Mouse (Mus musculus) MEL (cell line): ENCODE data around the gene Egfl8. TPM values are rescaled to one million over a fixed set of nuclear protein-coding genes. Genes with fewer than 3 reads are reported as not detected.

Experiments used
- DNase-seq: peaks from one replicate; pipeline ENCODE4 v3.0.0; 2011; ENCODE audit warnings: low read depth, low spot score
- H3K27ac ChIP-seq: 2 replicates; pipeline ENCODE4 v1.5.1; 2012; ENCODE audit warnings: low read depth, mild to moderate bottlenecking, control low read depth, low read length, moderate library complexity; ENCODE audit not compliant: control insufficient read depth
- H3K27me3 ChIP-seq, 2 experiments: fragments of 150-350 bp in 1 of 2; sonication (generic) in 1 of 2; 2 replicates each; pipeline ENCODE4 v1.6.1; 2012; ENCODE audit warnings: low read length in 2 of 2, mild to moderate bottlenecking in 2 of 2, improper control_type of control experiment in 1 of 2, moderate library complexity in 1 of 2; ENCODE audit not compliant: insufficient read depth in 2 of 2, control insufficient read depth in 1 of 2
- H3K36me3 ChIP-seq, 2 experiments: 2 replicates each; pipeline ENCODE4 v1.6.1; 2012 to 2014; ENCODE audit warnings: low read length in 2 of 2, improper control_type of control experiment in 1 of 2, inconsistent platforms in 1 of 2, mild to moderate bottlenecking in 1 of 2; ENCODE audit not compliant: insufficient read depth in 2 of 2, control insufficient read depth in 1 of 2
- H3K4me1 ChIP-seq, 2 experiments: fragments of 150-350 bp in 1 of 2; sonication (generic) in 1 of 2; 2 replicates each; pipeline ENCODE4 v1.6.1; 2012; ENCODE audit warnings: low read length in 2 of 2, improper control_type of control experiment in 1 of 2, mild to moderate bottlenecking in 1 of 2; ENCODE audit not compliant: insufficient read depth in 2 of 2, control insufficient read depth in 1 of 2
- H3K4me3 ChIP-seq, 2 experiments: fragments of 150-350 bp in 1 of 2; sonication (generic) in 1 of 2; 2 replicates each; pipeline ENCODE4 v1.5.1; 2012; ENCODE audit warnings: low read depth in 2 of 2, low read length in 2 of 2, mild to moderate bottlenecking in 2 of 2, moderate library complexity in 2 of 2, control low read depth in 1 of 2, improper control_type of control experiment in 1 of 2; ENCODE audit not compliant: control insufficient read depth in 1 of 2, insufficient read depth in 1 of 2
- H3K79me2 ChIP-seq: 2 replicates; pipeline ENCODE4 v1.6.1; 2012; ENCODE audit warnings: mild to moderate bottlenecking, low read length, moderate library complexity; ENCODE audit not compliant: control insufficient read depth, poor library complexity, insufficient read depth
- H3K9ac ChIP-seq: 2 replicates; pipeline ENCODE4 v1.6.1; 2012; ENCODE audit warnings: low read depth, mild to moderate bottlenecking, control low read depth, low read length, moderate library complexity; ENCODE audit not compliant: control insufficient read depth, poor library complexity, severe bottlenecking
- H3K9me3 ChIP-seq: fragments of 150-350 bp; sonication (generic); replicated peaks from 2 replicates; pipeline ENCODE4 v1.6.1; 2012; ENCODE audit warnings: mild to moderate bottlenecking, low read length, improper control_type of control experiment, moderate library complexity; ENCODE audit not compliant: insufficient read depth
- BHLHE40 ChIP-seq: IDR thresholded peaks from 2 replicates; pipeline ENCODE4 v1.6.1; 2012; ENCODE audit warnings: low read depth, mild to moderate bottlenecking, inconsistent platforms, low read length, improper control_type of control experiment, borderline replicate concordance
- CHD1 ChIP-seq: IDR thresholded peaks from 2 replicates; pipeline ENCODE4 v1.6.1; 2012; ENCODE audit warnings: low read depth, mild to moderate bottlenecking, inconsistent platforms, low read length, improper control_type of control experiment
- CHD2 ChIP-seq: IDR thresholded peaks from 2 replicates; pipeline ENCODE4 v1.6.1; 2011; ENCODE audit warnings: low read length, improper control_type of control experiment
- ELF1 ChIP-seq: IDR thresholded peaks from 2 replicates; pipeline ENCODE4 v1.6.1; 2014; ENCODE audit warnings: low read depth, mild to moderate bottlenecking, inconsistent platforms, low read length, improper control_type of control experiment, moderate library complexity
- GATA1 ChIP-seq: IDR thresholded peaks from 2 replicates; pipeline ENCODE4 v1.6.1; 2011; ENCODE audit warnings: low read depth, low read length, improper control_type of control experiment
- HCFC1 ChIP-seq: IDR thresholded peaks from 2 replicates; pipeline ENCODE4 v1.6.1; 2012; ENCODE audit warnings: low read depth, mild to moderate bottlenecking, inconsistent platforms, low read length, improper control_type of control experiment, moderate library complexity
- JUND ChIP-seq: IDR thresholded peaks from 2 replicates; pipeline ENCODE4 v1.6.1; 2011; ENCODE audit warnings: low read depth, mild to moderate bottlenecking, improper control_type of control experiment, low read length
- KAT2A ChIP-seq: conservative IDR thresholded peaks from 2 replicates; pipeline ENCODE4 v1.6.1; 2012; ENCODE audit warnings: low read depth, low read length, improper control_type of control experiment, inconsistent platforms
- MAFK ChIP-seq: IDR thresholded peaks from 2 replicates; pipeline ENCODE4 v1.6.1; 2011; ENCODE audit warnings: low read depth, mild to moderate bottlenecking, low read length, improper control_type of control experiment, borderline replicate concordance
- MAX ChIP-seq: IDR thresholded peaks from 2 replicates; pipeline ENCODE4 v1.6.1; 2011; ENCODE audit warnings: low read length, improper control_type of control experiment
- MAZ ChIP-seq: IDR thresholded peaks from 2 replicates; pipeline ENCODE4 v1.6.1; 2012; ENCODE audit warnings: low read depth, mild to moderate bottlenecking, inconsistent platforms, low read length, improper control_type of control experiment
- MYB ChIP-seq: IDR thresholded peaks from 2 replicates; pipeline ENCODE4 v1.6.1; 2011; ENCODE audit warnings: mild to moderate bottlenecking, low read depth, low read length, improper control_type of control experiment
- NELFE ChIP-seq: IDR thresholded peaks from 2 replicates; pipeline ENCODE4 v1.6.1; 2011; ENCODE audit warnings: low read depth, low read length, improper control_type of control experiment
- POLR2A ChIP-seq, 2 experiments: IDR thresholded peaks; 2 replicates each; pipeline ENCODE4 v1.6.1; 2011 to 2012; ENCODE audit warnings: low read length in 2 of 2, mild to moderate bottlenecking in 2 of 2, control low read depth in 1 of 2, improper control_type of control experiment in 1 of 2, low read depth in 1 of 2, moderate library complexity in 1 of 2; ENCODE audit not compliant: control insufficient read depth in 1 of 2, insufficient read depth in 1 of 2, poor library complexity in 1 of 2
- RAD21 ChIP-seq: IDR thresholded peaks from 2 replicates; pipeline ENCODE4 v1.6.1; 2011; ENCODE audit warnings: mild to moderate bottlenecking, low read depth, low read length, improper control_type of control experiment
- RCOR1 ChIP-seq: IDR thresholded peaks from 2 replicates; pipeline ENCODE4 v1.6.1; 2012; ENCODE audit warnings: low read depth, mild to moderate bottlenecking, inconsistent platforms, low read length, improper control_type of control experiment
- SIN3A ChIP-seq: IDR thresholded peaks from 2 replicates; pipeline ENCODE4 v1.6.1; 2012; ENCODE audit warnings: low read length, improper control_type of control experiment, inconsistent platforms
- SMC3 ChIP-seq: IDR thresholded peaks from 2 replicates; pipeline ENCODE4 v1.6.1; 2011; ENCODE audit warnings: low read depth, low read length, improper control_type of control experiment
- TAL1 ChIP-seq: IDR thresholded peaks from 2 replicates; pipeline ENCODE4 v1.6.1; 2012; ENCODE audit warnings: mild to moderate bottlenecking, inconsistent platforms, low read length, moderate library complexity, mixed read lengths
- TCF12 ChIP-seq: IDR thresholded peaks from 2 replicates; pipeline ENCODE4 v1.6.1; 2014; ENCODE audit warnings: low read depth, mild to moderate bottlenecking, inconsistent platforms, low read length, improper control_type of control experiment, moderate library complexity
- UBTF ChIP-seq: IDR thresholded peaks from 2 replicates; pipeline ENCODE4 v1.6.1; 2012; ENCODE audit warnings: low read depth, mild to moderate bottlenecking, inconsistent platforms, low read length, improper control_type of control experiment, moderate library complexity, borderline replicate concordance; ENCODE audit not compliant: insufficient read depth
- USF1 ChIP-seq: IDR thresholded peaks from 2 replicates; pipeline ENCODE4 v1.6.1; 2014; ENCODE audit warnings: low read depth, mild to moderate bottlenecking, inconsistent platforms, low read length, improper control_type of control experiment, moderate library complexity
- USF2 ChIP-seq, 2 experiments: IDR thresholded peaks; 2 replicates each; pipeline ENCODE4 v1.6.1; 2011 to 2012; ENCODE audit warnings: improper control_type of control experiment in 2 of 2, low read length in 2 of 2, borderline replicate concordance in 1 of 2, inconsistent platforms in 1 of 2, low read depth in 1 of 2, mild to moderate bottlenecking in 1 of 2; ENCODE audit not compliant: insufficient read depth in 1 of 2
- ZC3H11A ChIP-seq: IDR thresholded peaks from 2 replicates; pipeline ENCODE4 v1.6.1; 2012; ENCODE audit warnings: low read depth, mild to moderate bottlenecking, inconsistent platforms, low read length, improper control_type of control experiment
- ZKSCAN1 ChIP-seq: IDR thresholded peaks from 2 replicates; pipeline ENCODE4 v1.6.1; 2012; ENCODE audit warnings: low read depth, mild to moderate bottlenecking, inconsistent platforms, low read length, improper control_type of control experiment, moderate library complexity
- ZNF384 ChIP-seq: IDR thresholded peaks from 2 replicates; pipeline ENCODE4 v1.6.1; 2012; ENCODE audit warnings: low read depth, mild to moderate bottlenecking, inconsistent platforms, low read length, improper control_type of control experiment
- polyA plus RNA-seq, 2 experiments: library from polyadenylated mRNA; stranded (reverse) in 1 of 2; unstranded in 1 of 2; fragments of >175 nt in 1 of 2; fragments of >200 nt in 1 of 2; gene quantifications; 2 replicates each; pipeline versions ENCODE4 v1.2.1 to v1.2.4; 2012; ENCODE audit warnings: low replicate concordance in 2 of 2, low read depth in 1 of 2; ENCODE audit not compliant: insufficient read length in 2 of 2, insufficient read depth in 1 of 2, missing spikeins in 1 of 2
- total RNA-seq: library from RNA; depleted of rRNA; stranded (reverse); fragments of 300-350 nt; gene quantifications from 2 replicates; pipeline ENCODE4 v1.2.3, GENCODE M21; 2012

Gene Egfl8
- total and polyA plus RNA-seq, 3 experiments = 0.89 to 1.6 TPM; not detected in 1

DNA sequence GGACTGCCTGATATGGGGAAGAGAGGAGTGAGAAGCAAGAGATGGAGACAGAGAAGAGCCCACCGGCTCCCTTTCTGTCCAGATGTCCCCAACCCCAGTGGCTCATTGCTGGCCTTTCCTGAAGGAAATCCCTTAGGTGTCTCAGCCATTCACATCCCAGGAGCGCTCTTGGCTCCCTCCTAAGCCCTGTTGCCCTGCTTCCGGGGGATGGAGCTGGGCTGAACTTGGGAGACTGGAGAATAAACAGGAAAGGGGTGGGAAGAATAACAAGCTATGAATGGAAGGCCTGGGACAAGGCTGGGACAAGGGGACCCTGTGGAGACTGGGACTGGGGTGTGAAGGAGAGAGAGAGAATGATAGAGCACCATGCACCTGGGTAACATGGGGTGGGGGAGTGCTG lies 51.0 kb downstream of the Egfl8 start:
- TF ChIP-seq MAZ (no peak), RCOR1 (no peak), RAD21 (no peak), BHLHE40 (no peak), TCF12 (no peak), CHD2 (no peak), CHD1 (no peak), GATA1 (no peak), ELF1 (no peak), MAX (no peak), ZKSCAN1 (no peak), MYB (no peak), UBTF (no peak), ZC3H11A (no peak)
- H3K36me3 ChIP-seq = peaks cover 0 to 8% of the 10 kb centered on the region in 2 experiments; a peak in 2 of 4 replicates
- DNase-seq = no peak
- peaks cover 4 to 14% of the 10 kb centered on the region in 2 experiments for H3K4me1 ChIP-seq
- no peaks in the 10 kb centered on the region for H3K79me2 ChIP-seq
- H3K4me3 ChIP-seq = no peak overlapping the region
- H3K27me3 ChIP-seq = peaks cover 0 to 4% of the 10 kb centered on the region in 2 experiments; a peak in 2 of 4 replicates
- no peak overlapping the region for H3K9ac ChIP-seq
- no peak overlapping the region for H3K27ac ChIP-seq
- no peaks in the 10 kb centered on the region for H3K9me3 ChIP-seq

GRCm38 (mm10) chr17:34564003-34564421 lies 51.8 kb downstream of the Egfl8 start, which contains the start of gene Notch4:
Gene Notch4, plus strand, starts transcription at chr17:34564268.
- Histone ChIP-seq H3K9me3 (no peaks in the 10 kb centered on the region), H3K9ac (no peak within 1 kb of the TSS), H3K36me3 (peaks cover 0 to 10% of the 10 kb centered on the region in 2 experiments; a peak in 2 of 4 replicates), H3K79me2 (no peaks in the 10 kb centered on the region), H3K27ac (no peak within 1 kb of the TSS), H3K4me3 (no peak within 1 kb of the TSS), H3K27me3 (peaks cover 0 to 4% of the 10 kb centered on the region in 2 experiments; a peak in 2 of 4 replicates), H3K4me1 (peaks cover 7 to 18% of the 10 kb centered on the region in 2 experiments)
- TF ChIP-seq USF2 (IDR thresholded peaks at IDR 0.05; ENCODE audit: borderline replicate concordance in 1 of 2, insufficient read depth in 1 of 2, low read depth in 1 of 2, low read length in 2 of 2) = no peak
- no peak for TF ChIP-seq ZNF384
- no peak for TF ChIP-seq SIN3A
- no peak for TF ChIP-seq ELF1
- no peak for TF ChIP-seq MAFK
- TF ChIP-seq GATA1 = no peak
- no peak for TF ChIP-seq BHLHE40
- TF ChIP-seq HCFC1 = no peak
- no peak for TF ChIP-seq JUND
- TF ChIP-seq RCOR1 = no peak
- no peak for TF ChIP-seq ZKSCAN1
- TF ChIP-seq POLR2A (IDR thresholded peaks at IDR 0.05; ENCODE audit: control insufficient read depth in 1 of 2, insufficient read depth in 1 of 2, low read depth in 1 of 2, low read length in 2 of 2, poor library complexity in 1 of 2) = no peak
- TF ChIP-seq NELFE = no peak
- no peak for TF ChIP-seq TAL1
- TF ChIP-seq KAT2A = no peak
- no peak for TF ChIP-seq TCF12
- TF ChIP-seq USF1 = no peak
- TF ChIP-seq SMC3 = no peak
- no peak for DNase-seq
